Comparison of ENCODE assay signal across 7 mouse cellular contexts in genomic region chr2:80448231-80448630, GRCm38 (mm10). TPM values are rescaled to one million over a fixed set of nuclear protein-coding genes. Genes with fewer than 3 reads are reported as not detected.
DNase-seq lines count a peak whose midpoint lies in the region; ATAC-seq and TF ChIP-seq lines count a peak whose summit lies in the region.

No protein-coding gene starts in this region.

- peaks cover 16% of the 10 kb centered on the region for H3K4me1 ChIP-seq in embryonic facial prominence, embryonic 13.5 days
- H3K4me1 ChIP-seq in hindbrain, embryonic 12.5 days: 0 out of 2 replicates have a peak, but pooled peaks cover 6% of the 10 kb centered on the region
- no peaks in the 10 kb centered on the region; the same call in 1 of the 2 replicates for H3K4me1 ChIP-seq in limb, embryonic 14.5 days (ENCODE audit: control insufficient read depth, insufficient read depth, low read length)
- H3K4me1 ChIP-seq in neural tube, embryonic 13.5 days (replicated peaks): peaks cover 26% of the 10 kb centered on the region

- peaks cover 18% of the 10 kb centered on the region for H3K27me3 ChIP-seq in embryonic facial prominence, embryonic 13.5 days
- H3K27me3 ChIP-seq in hindbrain, embryonic 12.5 days: peaks cover 12% of the 10 kb centered on the region
- peaks cover 12% of the 10 kb centered on the region; the same call in 1 of the 2 replicates for H3K27me3 ChIP-seq in limb, embryonic 14.5 days (ENCODE audit: control insufficient read depth, insufficient read depth, low read length)
- H3K27me3 ChIP-seq in neural tube, embryonic 13.5 days: 0 out of 2 replicates have a peak, but pooled peaks cover 8% of the 10 kb centered on the region

- no peak for TF ChIP-seq POLR2A in limb, embryonic 14.5 days (IDR thresholded peaks at IDR 0.05; ENCODE audit: borderline replicate concordance, extremely low read depth, insufficient read depth, insufficient read length)

- H3K4me3 ChIP-seq in embryonic facial prominence, embryonic 13.5 days: peak overlapping the region; percentile 64
- peak overlapping the region; percentile 63 for H3K4me3 ChIP-seq in hindbrain, embryonic 12.5 days
- H3K4me3 ChIP-seq in limb, embryonic 14.5 days (replicated peaks; ENCODE audit: low read length): peak overlapping the region; percentile 61
- peak overlapping the region; percentile 68 for H3K4me3 ChIP-seq in neural tube, embryonic 13.5 days

- H3K36me3 ChIP-seq in embryonic facial prominence, embryonic 13.5 days: no peaks in the 10 kb centered on the region
- no peaks in the 10 kb centered on the region for H3K36me3 ChIP-seq in hindbrain, embryonic 12.5 days
- H3K36me3 ChIP-seq in limb, embryonic 14.5 days (ENCODE audit: control insufficient read depth, insufficient read depth, low read length): no peaks in the 10 kb centered on the region
- no peaks in the 10 kb centered on the region for H3K36me3 ChIP-seq in neural tube, embryonic 13.5 days

- H3K4me2 ChIP-seq in embryonic facial prominence, embryonic 13.5 days: peak overlapping the region; percentile 98
- H3K4me2 ChIP-seq in hindbrain, embryonic 12.5 days (replicated peaks): peak overlapping the region; percentile 99
- H3K4me2 ChIP-seq in limb, embryonic 14.5 days (replicated peaks; ENCODE audit: low read depth, low read length, severe bottlenecking): peak overlapping the region; percentile 92
- peak overlapping the region; percentile 96 for H3K4me2 ChIP-seq in neural tube, embryonic 13.5 days

- peak; percentile 71 for DNase-seq in ES-CJ7 (ENCODE audit: low read depth, low spot score)
- peak; percentile 77 for DNase-seq in Muller cell, postnatal 12 days (ENCODE audit: inconsistent ontology term)
- peak; percentile 35 for DNase-seq in limb, embryonic 14.5 days (ENCODE audit: low spot score)
- no peak for DNase-seq in urinary bladder, postnatal 36 days (ENCODE audit: low spot score in 2 of 2)

- H3K27ac ChIP-seq in embryonic facial prominence, embryonic 13.5 days: peak overlapping the region; percentile 84
- 0 out of 2 replicates have a peak overlapping the region, but pooled peaks have one; percentile 72 for H3K27ac ChIP-seq in hindbrain, embryonic 12.5 days
- no peak overlapping the region for H3K27ac ChIP-seq in limb, embryonic 14.5 days (replicated peaks; ENCODE audit: low read depth, low read length)
- peak overlapping the region; percentile 52 for H3K27ac ChIP-seq in neural tube, embryonic 13.5 days (replicated peaks)

- WGBS in embryonic facial prominence, embryonic 13.5 days: 1% methylated on average over 12 of the region's 12 CpGs
- 0% methylated on average over 12 of the region's 12 CpGs for WGBS in hindbrain, embryonic 12.5 days
- WGBS in limb, embryonic 14.5 days: 2% methylated on average over 12 of the region's 12 CpGs
- under 1% methylated on average over 12 of the region's 12 CpGs for WGBS in neural tube, embryonic 13.5 days

- no peaks in the 10 kb centered on the region for H3K9me3 ChIP-seq in embryonic facial prominence, embryonic 13.5 days
- H3K9me3 ChIP-seq in hindbrain, embryonic 12.5 days (replicated peaks): no peaks in the 10 kb centered on the region
- H3K9me3 ChIP-seq in limb, embryonic 14.5 days (ENCODE audit: control insufficient read depth, low read length): peaks cover 7% of the 10 kb centered on the region
- H3K9me3 ChIP-seq in neural tube, embryonic 13.5 days: no peaks in the 10 kb centered on the region

- ATAC-seq in embryonic facial prominence, embryonic 13.5 days (ENCODE audit: insufficient number of reproducible peaks, insufficient read depth, low FRiP score, low TSS enrichment, low read depth): peak; percentile 26; the same call in 1 of the 2 replicates
- ATAC-seq in hindbrain, embryonic 12.5 days (ENCODE audit: low FRiP score): peak; percentile 74
- ATAC-seq in limb, embryonic 14.5 days (ENCODE audit: low FRiP score, low read depth): peak; percentile 30; the same call in 1 of the 2 replicates
- peak; percentile 52 for ATAC-seq in neural tube, embryonic 13.5 days (ENCODE audit: low read depth)

- peak overlapping the region; percentile 81 for H3K9ac ChIP-seq in embryonic facial prominence, embryonic 13.5 days
- peak overlapping the region; percentile 55 for H3K9ac ChIP-seq in hindbrain, embryonic 12.5 days
- H3K9ac ChIP-seq in limb, embryonic 14.5 days (ENCODE audit: low read depth, low read length, severe bottlenecking): peak overlapping the region; percentile 53
- H3K9ac ChIP-seq in neural tube, embryonic 13.5 days: peak overlapping the region; percentile 74

RNA-seq across cellular contexts. Expression of gene Frzb, which starts 0.8 kb away (rescaled TPM):
- polyA plus RNA-seq in embryonic facial prominence, embryonic 13.5 days (2015; fragmentation: Nextera tagmentation; extraction: Ambion mirVana): 34.6 and 49.5 TPM in 2 replicates
- polyA plus RNA-seq in hindbrain, embryonic 12.5 days (2016; fragmentation: Nextera tagmentation; extraction: Ambion mirVana): 23.3 and 34.6 TPM in 2 replicates
- 13.9 and 17.2 TPM in 2 replicates for polyA plus RNA-seq in limb, embryonic 14.5 days (2012; rRNA removed)
- 10.5 and 10.8 TPM in 2 replicates for polyA plus RNA-seq in limb, embryonic 14.5 days (2014; fragmentation: Nextera tagmentation; extraction: Ambion mirVana)
- 25.6 and 26.0 TPM in 2 replicates for polyA plus RNA-seq in neural tube, embryonic 13.5 days (2015; fragmentation: Nextera tagmentation; extraction: Ambion mirVana)

Comparison
In these comparisons a context has a peak if more than half of its experiments do, and no peak if none do; other contexts are left out.
1. DNase-seq: peak in ES-CJ7 (single experiment), Muller cell, postnatal 12 days (single experiment) and limb, embryonic 14.5 days (single experiment); none in urinary bladder, postnatal 36 days (0 of 2).
2. Peak in every context shown above with its lines, with median percentiles within 50 percentile points of each other: ATAC-seq, H3K4me2 ChIP-seq, H3K4me3 ChIP-seq and H3K9ac ChIP-seq.